Mouse (Mus musculus) kidney, postnatal 4 days (tissue): ENCODE measurements at regions not wholly inside any gene's neighbourhood (a gene's known extent, or its start where the extent isn't known, plus 50 kb on each side); places are given as distances from the start of the nearest gene placed in this dataset.
"Not testable (repeated sequence)": the region's sequence is repeated elsewhere in the genome, so short reads cannot be mapped to it uniquely, and the experiment has no call there.

Source experiments
- DNase-seq, 2 experiments: peaks; one replicate each; pipeline ENCODE4 v3.0.0; 2021; ENCODE audit warnings: mixed read lengths in 2 of 2

- no peak for DNase-seq
Measured at GRCm38 (mm10) chr3:16533643-16534042, 527.4 kb upstream of the Gm5150 start.

- not testable (repeated sequence) for DNase-seq
Measured at GRCm38 (mm10) chr3:16527511-16527910, 521.3 kb upstream of the Gm5150 start.

- DNase-seq: not testable (repeated sequence)
Measured at GRCm38 (mm10) chr3:16488431-16488830, 482.2 kb upstream of the Gm5150 start.

DNA sequence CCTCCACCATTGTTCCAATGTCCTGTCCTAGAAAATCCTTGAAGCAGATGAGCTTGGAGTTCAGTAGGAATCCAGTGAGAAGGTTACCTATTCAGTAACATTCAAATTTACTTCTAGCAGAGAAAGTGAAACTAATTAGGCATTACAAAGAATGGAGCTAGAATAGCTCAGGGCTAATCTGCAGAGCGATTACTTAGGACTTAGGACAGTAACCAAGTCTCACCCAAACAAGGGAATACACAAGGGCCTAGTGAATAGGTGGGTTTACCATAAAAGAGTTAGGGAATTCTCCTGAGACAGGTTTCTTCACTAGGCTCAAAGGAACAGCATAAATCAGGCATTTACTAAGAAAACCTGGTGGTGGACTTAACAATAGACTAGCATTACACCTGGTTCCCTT is 476.5 kb upstream of the Gm5150 start:
- no peak for DNase-seq

DNA sequence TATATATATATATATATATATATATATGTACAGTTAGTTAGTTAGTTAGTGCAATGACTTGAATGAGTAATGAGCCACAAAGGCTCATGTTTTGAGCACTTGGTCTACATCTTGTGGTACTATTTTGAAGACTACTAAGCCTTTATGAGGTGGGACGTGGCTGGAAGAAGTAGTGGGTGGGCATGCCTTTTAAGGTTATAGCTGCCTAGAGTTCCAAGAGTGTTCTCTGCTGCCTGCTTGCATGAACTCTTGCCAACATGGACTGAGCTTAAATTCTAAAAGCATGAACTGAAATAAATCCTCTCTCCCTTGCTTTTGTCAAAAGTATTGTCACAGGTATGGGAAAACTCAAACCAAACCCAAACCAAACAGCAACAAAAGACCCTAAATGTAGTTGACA is 465.1 kb upstream of the Gm5150 start:
- no peak for DNase-seq

DNA sequence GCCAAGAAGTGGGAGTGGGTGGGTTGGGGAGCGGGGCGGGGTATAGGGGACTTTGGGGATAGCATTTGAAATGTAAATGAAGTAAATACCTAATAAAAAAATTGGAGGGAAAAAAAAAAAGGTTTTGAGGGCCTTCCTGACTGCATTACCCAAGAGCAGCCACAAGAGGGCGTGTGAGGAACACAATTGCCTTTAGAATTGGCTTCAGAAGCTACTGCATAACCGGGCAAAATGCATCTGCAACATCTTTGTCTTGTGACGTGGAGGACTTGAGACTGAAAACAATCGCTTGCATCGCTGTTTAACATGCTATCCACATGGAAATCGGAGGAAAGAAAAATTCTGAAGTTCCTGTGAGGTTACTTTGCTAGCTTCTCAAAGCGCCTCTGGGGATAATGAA is 460.2 kb upstream of the Gm5150 start:
- DNase-seq: peak; percentile 58 to 70

DNA sequence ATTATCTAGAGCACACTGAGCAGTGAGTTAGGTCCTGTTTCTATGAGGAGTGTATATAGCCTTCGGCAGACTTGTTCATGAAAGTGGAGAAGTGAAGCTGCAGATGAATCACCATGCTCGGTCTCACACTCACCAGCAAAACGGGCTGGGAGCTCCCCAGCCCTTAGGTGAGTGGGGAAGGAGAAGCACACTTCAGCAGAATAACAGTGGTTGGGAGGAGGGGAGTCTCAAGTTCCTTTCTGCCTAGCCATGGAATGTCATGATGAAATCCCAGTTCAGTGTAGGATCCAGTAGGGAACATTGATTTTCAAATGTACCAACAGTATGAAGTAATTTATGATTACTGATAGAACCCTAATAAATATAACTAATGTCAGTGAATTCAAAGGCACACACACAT is 459.1 kb upstream of the Gm5150 start:
- DNase-seq: no peak

- no peak for DNase-seq
Measured at GRCm38 (mm10) chr3:16464301-16464700, 458.1 kb upstream of the Gm5150 start.

DNA sequence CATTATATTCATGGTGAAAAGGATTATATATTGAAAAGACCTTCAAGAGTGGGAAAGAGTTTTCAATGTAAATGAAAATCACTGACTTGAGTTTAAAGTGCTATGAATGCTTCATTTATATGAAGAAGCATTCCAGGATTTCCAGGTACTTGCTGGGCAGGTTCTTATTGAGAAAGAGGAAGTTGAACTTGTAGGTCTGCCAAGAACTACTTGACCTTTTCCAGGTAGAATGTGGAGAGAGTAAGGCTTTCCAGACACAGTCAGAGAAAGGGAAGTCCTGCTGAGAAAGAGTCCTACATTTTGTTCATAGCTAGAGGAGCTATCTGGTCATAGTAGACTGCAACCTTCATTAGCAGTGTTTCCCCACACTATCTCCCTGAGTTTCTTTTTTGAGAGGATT is 426.8 kb upstream of the Gm5150 start:
- no peak for DNase-seq

DNA sequence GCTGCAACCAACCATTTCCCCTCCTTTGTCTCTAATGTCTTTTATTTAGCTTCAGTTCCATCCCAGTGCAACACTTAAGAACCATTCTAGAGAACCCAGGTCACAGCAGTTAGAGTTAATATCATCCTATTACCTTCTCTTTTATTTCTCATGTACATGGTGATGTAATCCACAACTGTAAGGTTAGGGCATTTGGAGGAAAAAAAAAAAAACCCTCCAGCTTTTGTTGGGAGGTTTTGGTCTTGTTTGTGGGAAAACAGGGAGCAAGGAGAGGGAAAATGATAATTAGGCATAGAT is 425.5 kb upstream of the Gm5150 start:
- no peak for DNase-seq

- DNase-seq: no peak
Measured at GRCm38 (mm10) chr3:16431082-16431818, 425.0 kb upstream of the Gm5150 start.
